Mouse (Mus musculus): ENCODE results near the gene Rhbdd3.
A peak's percentile ranks its signal among the peaks of the same experiment; 100 is the strongest.
"Not testable (repeated sequence)": the region's sequence is repeated elsewhere in the genome, so short reads cannot be mapped to it uniquely, and the experiment has no call there.

The Rhbdd3 gene

DNA sequence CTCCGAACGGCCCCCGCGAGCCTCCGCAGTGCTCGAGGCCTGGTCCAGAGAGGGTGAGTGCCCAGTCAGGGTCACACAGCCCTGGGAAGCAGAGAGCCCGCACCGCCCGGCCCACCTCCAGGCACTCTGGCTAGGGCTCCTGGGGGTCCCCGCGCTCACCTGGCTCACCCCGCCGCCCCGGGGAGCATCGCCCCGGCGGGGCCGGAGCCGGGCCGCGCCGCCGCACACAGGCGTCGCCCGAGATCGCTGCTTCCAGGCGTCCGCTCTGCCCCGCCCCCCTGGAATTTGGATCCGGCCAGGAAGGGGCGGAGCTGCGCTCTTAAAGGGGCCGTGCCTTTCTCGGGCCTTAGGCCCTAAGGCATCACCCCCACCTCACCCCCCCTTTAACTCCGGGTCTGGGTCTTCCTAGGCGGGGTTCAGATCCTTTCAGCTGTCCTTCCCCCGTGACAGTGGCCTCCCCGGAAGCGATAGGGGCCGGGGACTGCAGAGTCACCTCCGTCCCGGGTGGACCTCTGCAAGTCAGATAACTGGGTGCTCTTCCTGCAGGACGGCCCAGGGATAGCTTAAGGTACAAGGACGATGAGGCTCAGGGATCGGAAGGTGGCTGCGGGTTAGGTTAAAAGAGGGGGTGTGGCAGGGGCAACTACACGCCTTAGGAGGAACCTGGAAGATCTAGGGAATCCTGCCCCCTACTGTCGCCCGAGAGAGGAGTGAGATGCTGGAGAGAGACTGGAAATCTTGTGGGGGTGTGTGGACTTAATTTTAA is 33.5 kb upstream of the Rhbdd3 start, which contains the start of gene Gas2l1:
Gene Gas2l1, minus strand, starts transcription at position 272 of the 766 bp plus-strand sequence.
- DNase-seq (ENCODE audit: low read depth, low spot score) = peak; percentile 81

DNA sequence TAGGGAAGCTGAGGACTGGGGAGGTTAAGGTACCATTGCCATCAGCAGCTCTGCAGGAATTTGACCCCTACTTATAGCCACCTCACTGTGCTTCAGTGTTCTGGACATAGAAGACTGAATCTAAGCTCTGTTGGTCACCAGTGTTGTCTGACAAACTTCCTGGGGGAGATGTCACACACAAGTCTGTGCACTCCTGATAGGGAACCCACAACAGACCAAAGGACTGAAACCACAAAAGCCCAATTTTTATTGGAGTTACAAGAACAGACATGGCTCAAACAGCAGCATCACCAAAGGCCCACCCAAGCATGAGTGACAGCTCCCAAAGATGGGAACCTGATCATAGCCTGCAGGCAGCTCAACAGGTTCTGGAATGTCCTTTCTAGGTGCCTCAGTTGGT is 31.7 kb upstream of the Rhbdd3 start:
- DNase-seq (ENCODE audit: low read depth, low spot score) = no peak

DNA sequence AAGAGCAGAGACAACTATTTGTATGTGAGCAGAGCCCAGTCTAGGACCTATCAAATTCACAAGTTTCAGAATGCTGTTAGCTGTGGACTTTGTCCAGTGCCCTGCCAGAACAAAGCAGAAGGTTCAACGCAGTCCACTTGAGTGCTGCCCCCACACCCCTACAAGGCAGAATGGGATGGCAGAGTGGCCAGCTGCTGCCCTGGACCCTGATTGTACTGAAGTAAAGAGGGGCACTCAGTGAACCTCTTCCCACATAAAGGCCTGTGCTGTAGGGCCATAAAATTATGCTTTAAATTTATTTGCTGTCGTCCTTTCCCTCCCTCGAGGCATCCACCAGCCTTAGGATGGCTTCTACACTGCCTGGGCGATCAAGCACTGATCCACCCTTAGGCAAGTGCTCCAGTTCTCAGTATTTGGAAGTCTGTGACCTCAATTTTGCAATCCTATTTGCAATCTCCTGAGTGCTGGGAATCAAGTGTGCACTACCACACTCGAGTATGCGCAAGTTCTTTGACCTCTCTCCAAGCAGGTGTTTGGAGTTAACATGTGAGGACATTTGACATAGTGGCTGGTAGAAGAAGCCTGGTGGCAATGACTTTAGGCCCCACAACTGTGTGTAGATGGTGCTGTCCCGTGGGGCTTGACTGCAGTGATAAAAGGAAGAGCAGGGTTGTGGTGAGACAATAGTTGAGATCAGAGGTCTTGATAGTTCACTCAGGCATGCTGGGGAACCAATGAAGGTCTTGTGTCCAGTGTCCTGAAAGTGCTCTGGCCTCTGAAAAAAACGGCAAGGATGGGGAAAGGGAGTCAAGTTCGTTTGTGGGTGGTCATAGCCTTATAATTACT is 30.4 kb upstream of the Rhbdd3 start:
- no peak for DNase-seq (ENCODE audit: low read depth, low spot score)

DNA sequence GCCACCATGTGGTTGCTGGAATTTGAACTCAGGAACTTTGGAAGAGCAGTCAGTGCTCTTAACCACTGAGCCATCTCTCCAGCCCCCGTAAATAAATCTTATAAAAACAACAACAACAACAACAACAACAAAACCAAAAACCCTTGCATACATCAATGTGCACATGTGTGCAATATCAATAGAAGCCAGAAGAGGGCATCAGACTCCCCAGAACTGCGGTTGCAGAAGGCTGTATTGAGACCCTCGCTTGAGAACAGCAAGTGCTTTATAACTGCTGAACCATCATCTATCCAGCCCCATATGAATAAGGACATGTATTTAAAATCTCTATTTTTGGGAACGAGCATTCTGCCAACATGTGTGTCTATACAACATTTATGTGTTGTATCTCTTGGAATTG is 23.8 kb upstream of the Rhbdd3 start:
- DNase-seq (ENCODE audit: low read depth, low spot score) = no peak

DNA sequence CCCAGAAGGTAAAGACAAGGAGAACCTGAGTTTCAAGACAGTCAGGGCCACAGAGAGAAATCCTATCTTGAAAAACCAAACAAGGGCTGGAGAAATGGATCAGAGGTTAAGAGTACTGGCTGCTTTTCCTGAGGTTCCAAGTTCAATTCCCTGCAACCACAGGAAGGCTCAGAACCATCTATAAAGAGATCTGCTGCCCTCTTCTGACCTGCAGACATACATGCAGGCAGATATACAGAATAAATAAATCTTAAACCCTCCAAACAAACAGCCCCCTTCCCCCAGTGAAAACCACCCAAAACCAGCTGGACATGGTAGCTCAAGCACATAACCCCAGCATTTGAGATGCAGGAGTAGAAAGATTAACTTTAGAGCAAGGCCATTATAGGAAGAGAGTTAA is 23.0 kb upstream of the Rhbdd3 start:
- no peak for DNase-seq (ENCODE audit: low read depth, low spot score)

DNA sequence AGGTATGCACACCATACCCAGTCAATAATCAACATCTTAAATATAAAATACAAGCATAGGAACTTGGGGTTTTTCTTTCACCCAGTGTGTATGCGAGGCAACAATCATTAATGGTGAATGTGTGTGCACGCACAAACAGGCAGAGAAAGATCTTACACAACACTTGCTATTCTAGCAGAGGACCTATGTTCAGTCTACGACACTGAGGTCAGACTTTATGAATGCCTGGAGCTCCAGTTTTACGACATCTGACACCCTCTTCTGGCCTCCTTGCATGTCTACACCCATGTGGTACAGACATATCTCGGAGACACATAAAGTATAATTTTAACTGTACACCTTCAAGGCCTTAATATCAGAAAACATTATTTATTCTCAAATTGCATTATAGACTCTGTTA is 21.9 kb upstream of the Rhbdd3 start:
- not testable (repeated sequence) for DNase-seq (ENCODE audit: low read depth, low spot score)

DNA sequence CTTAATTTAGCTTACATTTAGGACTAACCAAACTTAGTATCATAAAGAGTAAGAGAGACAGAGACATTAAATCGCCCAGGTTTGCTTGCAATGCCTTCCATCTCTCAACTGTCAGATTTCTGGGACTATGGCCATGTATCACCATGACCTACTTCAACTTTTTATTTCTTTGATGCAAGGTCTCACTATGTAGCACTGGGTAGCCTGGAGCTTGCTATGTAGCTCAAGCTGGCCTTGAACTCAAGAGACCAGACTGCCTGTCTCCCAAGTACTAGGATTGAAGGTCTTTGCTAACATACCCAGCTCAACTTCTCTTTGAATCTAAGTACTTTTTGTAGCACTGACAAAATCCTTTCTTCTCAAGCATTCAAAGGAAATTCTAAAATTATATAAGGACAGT is 9.6 kb upstream of the Rhbdd3 start:
- no peak for DNase-seq (ENCODE audit: low read depth, low spot score)

DNA sequence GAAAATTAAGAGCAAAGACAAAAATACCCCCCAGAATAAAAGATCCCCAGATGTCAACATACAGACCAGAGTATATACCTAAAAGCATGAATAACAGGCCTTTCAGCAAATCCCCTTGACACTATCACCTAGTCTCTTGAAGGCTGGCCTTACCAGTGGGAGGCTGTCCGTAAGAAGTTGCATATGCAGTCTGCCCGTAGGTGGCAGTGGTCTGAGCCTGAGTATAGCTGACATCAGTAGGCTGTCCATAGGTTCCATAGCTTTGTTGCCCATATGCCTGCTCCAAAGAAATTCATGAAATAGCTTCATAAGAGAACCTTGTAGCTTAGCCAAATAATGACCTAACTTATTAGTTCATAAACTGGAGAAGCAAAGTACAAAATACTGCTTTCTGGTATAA is 7.0 kb upstream of the Rhbdd3 start:
- no peak for DNase-seq (ENCODE audit: low read depth, low spot score)

DNA sequence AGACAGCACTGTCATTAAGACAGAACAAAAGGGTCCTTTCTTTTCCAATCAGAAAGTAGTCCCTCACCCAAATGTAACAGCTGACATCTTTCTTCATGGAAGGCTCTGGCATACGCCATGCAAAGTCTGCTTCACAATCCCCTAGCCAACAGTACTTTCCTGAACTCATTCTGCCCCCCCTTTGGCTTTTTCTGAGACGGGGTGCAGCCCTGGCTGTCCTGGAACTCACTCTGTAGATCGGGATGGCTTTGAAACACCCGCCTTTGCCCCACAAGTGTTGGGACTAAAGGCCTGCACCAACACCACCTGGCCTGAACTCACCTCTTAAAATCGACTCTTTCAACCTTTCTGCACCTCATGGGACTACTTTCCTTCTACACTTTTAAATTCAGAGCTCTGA is 2.8 kb upstream of the Rhbdd3 start:
- no peak for DNase-seq (ENCODE audit: low read depth, low spot score)

DNA sequence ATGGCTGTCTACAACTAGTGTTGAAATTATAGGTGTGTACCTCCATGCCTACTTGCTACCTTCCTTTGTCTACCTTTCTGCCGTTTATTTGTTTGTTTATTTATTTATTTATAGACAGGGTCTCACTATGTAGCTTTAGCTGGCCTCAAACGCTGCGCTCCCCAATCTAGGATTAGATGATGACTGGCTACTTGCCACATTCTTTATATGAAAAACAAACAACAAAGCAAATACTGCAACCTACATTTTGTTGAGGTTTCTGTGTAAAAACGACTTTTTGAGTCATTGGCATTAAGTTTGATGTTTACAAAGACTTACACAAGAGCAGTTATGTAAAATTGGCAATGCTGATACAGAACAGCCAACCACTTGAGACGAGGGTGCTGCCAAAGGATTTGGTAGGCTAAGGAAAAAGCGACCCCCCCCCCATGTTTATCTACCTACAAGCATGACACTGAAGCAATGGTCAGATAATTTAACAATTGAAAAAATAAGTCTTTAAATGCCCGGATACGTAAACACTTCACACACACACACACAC is 2.2 kb upstream of the Rhbdd3 start:
- DNase-seq (ENCODE audit: low read depth, low spot score) = no peak

DNA sequence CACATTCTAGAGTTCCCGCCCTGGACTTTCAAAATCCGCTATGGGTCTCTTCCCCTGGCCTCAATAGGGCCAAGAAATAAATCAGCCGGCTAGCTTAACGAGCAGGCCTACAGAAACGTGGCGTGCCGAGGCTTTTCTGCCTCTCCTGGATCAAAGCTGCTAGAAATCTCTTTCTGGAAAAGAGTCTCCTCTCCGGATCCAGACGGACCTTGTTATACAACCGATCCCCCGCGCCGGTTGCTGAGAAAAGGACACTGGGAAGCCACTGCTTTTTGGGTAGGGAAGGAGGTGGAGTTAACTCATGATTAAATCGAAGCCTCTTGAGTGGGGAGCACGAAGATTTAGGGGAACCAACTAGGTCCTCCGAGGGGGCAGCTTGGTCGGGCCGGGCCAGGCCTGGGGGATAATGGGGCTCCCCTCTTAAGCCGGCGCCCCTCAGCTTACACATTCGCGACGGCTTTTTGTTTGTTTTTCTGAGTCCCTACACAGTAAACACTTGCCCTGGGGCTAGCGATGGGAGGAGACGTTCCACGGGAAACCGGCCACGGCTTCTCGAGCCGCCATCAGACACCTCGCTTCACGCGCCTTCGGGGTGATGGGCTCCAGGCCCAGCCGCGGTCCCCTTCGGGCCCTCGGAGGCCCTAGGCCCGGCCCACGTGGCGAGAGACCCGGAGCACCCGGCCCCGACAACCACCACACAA is 541 bp upstream of the Rhbdd3 start:
- peak; percentile 13 for DNase-seq (ENCODE audit: low read depth, low spot score)

DNA sequence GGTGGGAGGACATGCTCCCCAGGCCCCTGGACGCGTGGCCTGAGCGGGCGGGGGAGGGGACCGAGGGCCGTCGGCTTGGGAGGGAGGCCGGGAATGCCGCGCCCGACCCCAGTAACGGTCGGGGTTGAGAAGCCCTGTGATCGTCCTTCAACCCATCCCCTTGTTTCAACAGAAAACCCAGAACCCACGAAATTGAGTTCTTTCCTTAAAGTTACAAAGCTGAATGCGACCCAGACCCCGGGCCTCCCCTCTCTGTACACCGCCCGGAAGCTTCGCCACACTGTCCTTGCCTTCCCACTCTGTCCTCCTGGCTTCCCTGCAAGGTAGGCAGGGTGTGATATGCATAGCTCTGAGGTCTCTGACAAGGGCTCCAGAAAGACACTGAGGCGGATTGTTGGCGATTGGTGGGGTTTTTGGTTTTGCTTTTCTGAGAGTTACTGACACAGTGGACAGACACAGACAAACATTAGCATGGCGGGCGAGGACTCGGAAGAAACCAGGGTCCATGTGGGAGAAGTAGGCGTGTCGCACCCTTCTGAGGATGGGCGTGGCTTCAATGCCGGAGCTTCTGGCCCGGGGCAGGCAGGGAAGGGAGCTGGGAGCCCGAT is 954 bp downstream of the Rhbdd3 start:
- DNase-seq (ENCODE audit: low read depth, low spot score) = peak; percentile 81

DNA sequence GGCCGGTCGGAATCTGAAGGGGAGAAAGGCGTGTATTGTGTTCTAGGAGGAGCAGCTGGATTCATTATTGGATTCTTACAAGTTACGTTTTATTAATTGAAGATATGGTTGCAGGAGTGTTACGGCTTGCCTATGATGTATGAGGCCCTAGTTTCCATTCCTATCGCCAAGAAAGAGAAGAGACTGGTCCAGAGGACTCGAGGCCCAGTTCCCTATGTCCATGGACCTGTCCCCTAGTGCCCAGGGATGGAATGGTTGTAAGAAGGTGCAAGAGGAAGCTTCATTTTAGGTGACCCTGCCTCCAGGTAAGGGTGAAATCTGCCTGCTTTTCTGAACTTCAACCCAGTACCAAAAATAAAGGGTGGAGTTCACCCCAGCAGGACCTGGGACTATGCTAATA is 1.6 kb downstream of the Rhbdd3 start:
- DNase-seq (ENCODE audit: low read depth, low spot score) = peak; percentile 1

DNA sequence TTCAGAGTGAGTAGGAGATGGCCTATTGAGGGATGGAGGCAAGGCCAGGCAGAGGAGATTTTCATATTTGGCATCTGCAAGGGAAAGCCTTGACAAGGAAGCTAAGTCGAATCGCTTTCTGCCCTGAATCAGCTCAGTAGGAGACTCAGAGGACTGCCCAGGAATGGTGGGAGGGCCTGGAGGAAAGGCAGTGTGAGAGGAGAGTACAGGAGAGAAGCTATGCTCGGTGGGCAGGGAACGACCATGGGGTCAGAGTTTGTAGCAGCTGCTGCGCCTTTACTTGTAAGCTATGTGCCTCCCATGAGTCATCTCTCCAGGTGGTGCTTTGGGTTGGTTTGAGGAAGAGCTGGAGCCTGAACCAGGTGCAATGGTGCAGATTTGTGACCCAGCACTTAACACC is 2.1 kb downstream of the Rhbdd3 start:
- DNase-seq (ENCODE audit: low read depth, low spot score) = no peak

DNA sequence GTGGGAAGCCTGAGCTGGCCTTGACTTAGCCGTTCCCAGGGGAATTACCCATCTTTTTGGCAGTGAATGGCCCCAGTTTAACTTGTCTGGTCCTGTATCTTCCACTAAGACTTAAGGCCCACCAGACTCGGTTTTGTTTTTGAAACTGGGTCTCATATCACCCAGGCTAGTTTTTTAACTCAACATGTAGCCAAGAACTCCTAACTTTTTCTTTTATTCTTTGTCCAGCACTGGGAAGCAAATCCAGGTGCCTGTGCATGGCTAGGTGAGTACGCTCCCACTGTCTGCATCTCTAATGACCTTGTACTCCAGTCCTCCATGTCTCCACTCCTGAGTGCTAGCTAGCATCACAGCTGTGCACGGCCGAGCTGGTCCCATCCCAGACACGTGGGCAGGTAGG is 2.9 kb downstream of the Rhbdd3 start:
- DNase-seq (ENCODE audit: low read depth, low spot score) = no peak

DNA sequence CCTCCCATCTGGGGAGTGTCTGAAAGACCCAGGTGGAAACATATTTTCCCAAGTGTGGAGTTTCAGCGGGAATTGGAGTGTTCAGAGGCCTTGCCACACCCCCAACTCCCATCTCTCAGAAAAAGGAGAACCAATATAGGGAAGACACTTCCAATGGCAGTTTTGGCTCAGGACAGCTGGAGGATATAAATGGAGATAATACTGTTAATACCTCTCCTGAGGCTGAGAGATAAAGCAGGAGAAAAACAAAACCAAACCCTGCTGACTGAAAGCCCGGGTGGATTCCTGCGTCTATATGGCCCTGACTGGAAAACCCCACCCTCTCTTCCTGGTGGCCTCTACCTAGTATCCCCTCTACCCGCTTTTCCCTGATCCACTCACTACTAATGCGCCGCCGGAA is 3.7 kb downstream of the Rhbdd3 start:
- DNase-seq (ENCODE audit: low read depth, low spot score) = no peak

DNA sequence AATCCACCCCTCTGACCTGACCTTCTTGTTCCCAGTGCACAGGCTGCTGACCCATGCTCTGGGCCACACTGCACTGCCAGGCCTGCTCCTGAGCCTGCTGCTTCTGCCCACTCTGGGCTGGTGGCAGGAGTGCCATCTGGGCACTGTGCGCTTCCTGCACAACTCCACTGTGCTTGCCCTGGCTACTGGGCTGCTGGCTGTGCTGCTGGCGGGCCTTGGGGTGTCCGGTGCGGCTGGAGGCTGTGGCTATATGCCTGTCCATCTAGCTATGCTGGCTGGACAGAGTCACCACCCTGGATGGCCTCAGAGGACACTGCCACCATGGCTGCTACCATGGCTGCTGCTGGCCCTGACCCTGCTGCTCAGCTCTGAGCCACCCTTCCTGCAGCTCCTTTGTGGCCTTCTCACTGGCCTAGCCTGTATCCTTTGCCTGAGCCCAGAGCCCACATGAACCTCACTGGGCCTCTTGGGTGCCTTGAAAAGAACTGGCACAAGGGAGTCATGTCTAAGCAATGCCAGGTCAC is 5.3 kb downstream of the Rhbdd3 start:
- DNase-seq (ENCODE audit: low read depth, low spot score) = no peak

DNA sequence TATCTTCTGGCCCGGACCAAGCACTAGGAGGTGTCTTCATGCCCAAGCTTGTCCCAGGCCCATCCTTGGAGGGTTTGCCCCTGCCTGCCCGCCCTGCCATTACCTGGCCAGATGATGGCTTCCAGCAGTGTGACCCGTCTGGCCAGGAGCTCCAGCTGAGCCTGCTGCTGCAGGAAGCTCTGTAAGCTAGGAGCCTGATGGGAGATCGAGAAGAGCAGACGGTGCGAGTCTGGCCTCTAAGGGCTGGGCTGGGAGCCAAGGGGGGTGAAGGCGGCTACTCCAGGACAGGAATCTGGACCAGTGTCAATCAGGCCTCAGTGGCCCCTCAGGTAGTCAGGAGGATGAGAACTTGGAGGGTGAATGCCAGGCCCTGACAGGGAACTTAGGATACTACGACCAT is 10.7 kb downstream of the Rhbdd3 start:
- no peak for DNase-seq (ENCODE audit: low read depth, low spot score)

DNA sequence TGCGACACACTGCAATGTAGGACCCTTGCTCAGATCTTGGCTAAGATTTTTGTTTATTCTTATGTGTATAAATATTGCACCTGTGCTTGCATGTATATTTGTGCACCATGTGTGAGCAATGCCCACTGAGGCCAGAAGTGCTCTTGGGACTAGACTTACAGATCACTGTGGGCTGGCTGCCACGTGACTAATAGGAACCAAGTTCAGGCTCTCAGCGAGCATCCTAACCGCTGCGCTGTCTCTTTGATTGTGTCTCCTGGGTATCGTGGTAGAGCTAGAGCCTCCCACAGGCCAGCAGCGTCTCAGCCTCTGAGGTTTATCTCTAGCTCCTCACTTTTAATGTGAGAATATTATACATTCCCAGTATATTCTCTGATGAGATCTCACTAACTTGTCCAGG is 14.9 kb downstream of the Rhbdd3 start:
- DNase-seq (ENCODE audit: low read depth, low spot score) = no peak

DNA sequence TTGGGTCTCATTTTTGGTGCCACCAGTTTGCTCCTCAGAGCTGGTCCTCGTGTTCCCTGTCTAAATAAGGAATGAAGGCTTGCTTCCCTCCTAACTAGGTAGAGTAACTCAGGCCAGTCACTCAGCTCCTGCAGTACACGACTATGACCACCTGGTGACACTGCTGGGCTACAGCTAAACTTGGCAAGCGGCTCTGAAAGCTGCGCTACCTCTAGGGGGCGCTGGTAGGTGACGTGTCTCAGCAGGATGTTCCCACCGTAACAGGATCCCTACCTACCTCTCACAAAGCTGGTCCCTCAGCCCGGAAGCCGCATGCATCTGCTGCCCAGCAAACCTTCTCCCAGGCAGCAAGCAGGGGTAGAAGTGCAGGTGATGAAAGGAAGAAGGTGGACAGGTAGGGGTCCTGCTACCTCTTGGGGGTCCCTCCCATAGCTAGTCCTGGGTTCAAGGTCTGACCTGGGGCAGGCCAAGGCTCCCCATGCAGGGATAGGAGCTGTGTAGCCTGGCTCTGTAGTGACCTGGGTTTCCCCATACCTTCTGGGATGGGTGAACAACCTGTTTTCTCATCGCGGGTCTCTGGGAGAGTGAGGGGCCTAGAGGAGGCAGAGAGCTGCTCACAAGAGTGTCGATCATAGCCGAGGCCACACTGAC is 16.3 kb downstream of the Rhbdd3 start:
- DNase-seq (ENCODE audit: low read depth, low spot score) = peak; percentile 93

DNA sequence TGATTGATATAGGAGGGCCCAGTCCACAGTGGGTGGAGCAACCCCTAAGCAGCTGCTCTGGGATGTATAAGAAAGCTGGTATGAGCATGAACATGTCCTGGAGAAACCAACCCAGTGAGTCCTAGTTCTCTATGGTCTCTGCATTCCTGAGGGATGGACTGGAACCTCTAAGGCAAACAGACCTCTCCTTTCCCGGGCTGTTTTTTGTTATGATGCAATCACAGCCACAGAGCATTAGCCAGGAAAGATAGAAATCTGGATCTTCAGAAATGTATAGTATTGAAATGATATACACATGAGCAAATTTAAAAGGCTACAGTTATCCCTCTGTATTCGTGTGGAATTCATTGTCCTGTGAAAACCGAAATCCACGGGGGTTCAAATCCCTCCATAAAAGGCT is 27.0 kb downstream of the Rhbdd3 start:
- no peak for DNase-seq (ENCODE audit: low read depth, low spot score)

All from forelimb bud, embryonic 11.5 days (tissue).